Mouse (Mus musculus) granulocyte monocyte progenitor cell, adult 5-6 weeks (primary cell): ENCODE data around the gene Csf3. TPM values are rescaled to one million over a fixed set of nuclear protein-coding genes. Genes with fewer than 3 reads are reported as not detected.
"Not testable (repeated sequence)": the region's sequence is repeated elsewhere in the genome, so short reads cannot be mapped to it uniquely, and the experiment has no call there.

ENCODE experiments used
- ATAC-seq: replicated peaks from 2 replicates; pipeline ENCODE4 v1.8.0; 2016; ENCODE audit warnings: mild to moderate bottlenecking, moderate TSS enrichment, inconsistent platforms; ENCODE audit not compliant: poor library complexity, severe bottlenecking
- total RNA-seq, 2 experiments: library from RNA; stranded (forward) in 1 of 2; stranded (reverse) in 1 of 2; fragments of 200-712, 200-1000 nt in 1 of 2; fragments of >200 nt in 1 of 2; fragmentation: Nextera tagmentation in 1 of 2; gene quantifications; 2 replicates each; pipeline ENCODE4 v1.2.3; 2014 to 2017

Gene Csf3
- total RNA-seq, 2 experiments from 2014 or later = not detected

- no peak for ATAC-seq
Observed at GRCm38 (mm10) chr11:98695408-98695807, 5.7 kb upstream of the Csf3 start.

GRCm38 (mm10) chr11:98696454-98697216 lies 4.4 kb upstream of the Csf3 start:
- ATAC-seq = no peak

- no peak for ATAC-seq
Observed at GRCm38 (mm10) chr11:98697225-98697624, 3.8 kb upstream of the Csf3 start.

- no peak for ATAC-seq
Observed at GRCm38 (mm10) chr11:98698849-98699640, 2.0 kb upstream of the Csf3 start.

- peak; percentile 76 for ATAC-seq
Observed at GRCm38 (mm10) chr11:98699911-98700310, 1.2 kb upstream of the Csf3 start.

- ATAC-seq = no peak
Observed at GRCm38 (mm10) chr11:98702323-98702722, 1.3 kb downstream of the Csf3 start.

- no peak for ATAC-seq
Observed at GRCm38 (mm10) chr11:98705021-98705420, 4.0 kb downstream of the Csf3 start.

GRCm38 (mm10) chr11:98707401-98708281 lies 6.6 kb downstream of the Csf3 start:
- ATAC-seq = no peak

- ATAC-seq = peak; percentile 64
Observed at GRCm38 (mm10) chr11:98708282-98708956, 7.4 kb downstream of the Csf3 start.

- peak; percentile 20 for ATAC-seq
Observed at GRCm38 (mm10) chr11:98709001-98709741, 8.1 kb downstream of the Csf3 start.

- ATAC-seq = peak; percentile 77
Observed at GRCm38 (mm10) chr11:98710416-98711045, 9.5 kb downstream of the Csf3 start.

GRCm38 (mm10) chr11:98711046-98711434 lies 10.0 kb downstream of the Csf3 start:
- ATAC-seq = no peak

- ATAC-seq = not testable (repeated sequence)
Observed at GRCm38 (mm10) chr11:98712009-98712408, 10.9 kb downstream of the Csf3 start.

GRCm38 (mm10) chr11:98713703-98714102 lies 12.6 kb downstream of the Csf3 start:
- ATAC-seq = peak; percentile 17; the same call in 1 of the 2 replicates

- no peak for ATAC-seq
Observed at GRCm38 (mm10) chr11:98715946-98716345, 14.9 kb downstream of the Csf3 start.

- ATAC-seq = peak; percentile 72
Observed at GRCm38 (mm10) chr11:98717904-98718303, 16.8 kb downstream of the Csf3 start.

- ATAC-seq = no peak
Observed at GRCm38 (mm10) chr11:98720756-98721155, 19.7 kb downstream of the Csf3 start.

GRCm38 (mm10) chr11:98721458-98722226 lies 20.6 kb downstream of the Csf3 start:
- no peak for ATAC-seq
